Mouse (Mus musculus): Measurements from ENCODE around the gene Olfr878.

Gene Olfr878

DNA sequence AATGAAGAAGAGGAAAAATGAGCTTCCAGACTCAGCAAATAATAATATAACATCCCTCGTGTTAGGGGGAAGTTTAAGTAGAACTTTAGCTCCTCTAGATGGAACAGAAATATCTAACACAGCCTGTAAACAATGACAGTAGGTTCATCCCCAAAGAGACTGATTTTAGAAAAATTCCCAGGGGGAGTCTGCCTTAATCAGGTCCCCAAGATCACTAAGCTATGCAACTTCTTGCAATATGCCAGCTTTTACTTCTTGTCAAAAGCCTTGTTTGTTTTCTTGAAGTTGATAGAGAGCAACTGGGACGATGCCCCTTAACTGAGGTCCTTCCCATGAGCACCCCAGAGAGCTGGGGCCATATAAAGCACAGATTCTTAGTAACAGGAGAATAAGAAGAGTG, at the start of gene Olfr878:
Olfr878 (plus strand) TSS at position 301 of the 400 bp plus-strand sequence.
- no peak for DNase-seq (ENCODE audit: low spot score)

GRCm38 (mm10) chr9:37870246-37870645, 47.4 kb upstream of the Olfr878 start:
- DNase-seq (ENCODE audit: low spot score), result no peak

- DNase-seq (ENCODE audit: low spot score), result no peak
Measured at GRCm38 (mm10) chr9:37871097-37871496, 46.5 kb upstream of the Olfr878 start.

GRCm38 (mm10) chr9:37871536-37871935, 46.1 kb upstream of the Olfr878 start:
- DNase-seq (ENCODE audit: low spot score), result no peak

- DNase-seq (ENCODE audit: low spot score), result no peak
Measured at GRCm38 (mm10) chr9:37890960-37891359, 26.7 kb upstream of the Olfr878 start.

GRCm38 (mm10) chr9:37896661-37897060, 21.0 kb upstream of the Olfr878 start, which contains the start of gene Olfr145:
Olfr145 (plus strand) TSS chr9:37896724.
- peak; percentile 4 for DNase-seq (ENCODE audit: low spot score)

- DNase-seq (ENCODE audit: low spot score), result no peak
Measured at GRCm38 (mm10) chr9:37905555-37905954, 12.1 kb upstream of the Olfr878 start.

GRCm38 (mm10) chr9:37918018-37918417, 378 bp downstream of the Olfr878 start:
- DNase-seq (ENCODE audit: low spot score), result no peak

- no peak for DNase-seq (ENCODE audit: low spot score)
Measured at GRCm38 (mm10) chr9:37924194-37924593, 6.6 kb downstream of the Olfr878 start.

DNA sequence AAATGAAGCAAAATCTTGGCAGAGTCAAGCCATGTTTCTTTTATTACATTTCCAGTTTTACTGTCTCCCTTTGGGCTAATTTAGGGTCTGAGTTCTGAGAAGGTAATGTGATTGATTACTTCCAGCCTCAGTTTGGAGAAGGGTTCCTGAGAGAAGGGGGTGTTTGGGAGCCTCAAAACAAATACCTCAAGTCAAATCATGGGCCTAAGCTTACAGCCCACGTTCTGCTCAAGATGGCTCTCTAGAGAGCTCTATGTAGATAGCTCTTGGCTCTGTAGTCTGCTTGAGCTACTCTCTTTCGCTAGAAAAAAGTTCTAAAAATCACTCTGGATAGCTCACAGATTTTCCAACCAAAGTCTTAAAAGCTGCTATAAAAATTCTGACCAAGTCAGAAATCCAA, 7.8 kb downstream of the Olfr878 start:
- DNase-seq (ENCODE audit: low spot score), result no peak

GRCm38 (mm10) chr9:37926019-37927013, 8.7 kb downstream of the Olfr878 start:
- DNase-seq (ENCODE audit: low spot score), result no peak

DNA sequence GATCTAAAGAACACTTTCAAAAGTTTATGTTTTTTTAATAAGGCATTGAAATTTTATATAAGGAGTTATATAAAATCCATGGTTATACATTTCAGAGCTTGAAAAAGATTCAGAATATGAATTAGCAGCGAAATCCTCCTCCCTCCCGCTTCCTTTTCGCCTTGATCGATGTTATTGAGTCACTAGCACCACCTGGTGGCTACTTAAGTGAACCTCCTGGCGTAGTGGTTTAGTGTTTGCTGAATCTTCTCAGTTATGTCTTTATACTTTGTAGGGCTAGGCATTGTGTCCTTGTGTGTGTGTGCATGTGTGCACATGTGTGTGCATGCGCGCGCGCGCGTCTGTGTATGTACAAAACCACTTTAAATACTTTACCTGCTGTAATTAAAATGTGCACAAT, 14.9 kb downstream of the Olfr878 start:
- DNase-seq (ENCODE audit: low spot score), result peak; percentile 84

DNA sequence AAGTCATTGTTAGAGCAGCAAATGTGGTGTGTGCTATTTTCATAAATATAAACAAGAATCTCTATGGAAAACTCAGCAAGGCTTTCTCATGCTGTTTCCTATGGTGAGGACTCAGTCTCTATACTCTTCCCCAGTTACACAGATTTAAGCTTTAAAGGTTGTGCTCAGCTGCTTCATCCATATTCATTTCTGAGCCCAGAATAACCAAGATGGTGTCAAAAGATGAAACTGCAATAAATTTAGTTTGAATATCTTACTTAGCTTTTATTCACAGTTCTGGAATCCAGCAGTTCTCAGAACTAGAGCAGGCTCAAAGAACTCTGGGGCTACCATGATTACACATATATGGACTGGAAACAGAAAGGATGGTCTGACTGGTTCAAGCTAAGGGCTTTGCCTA, 16.5 kb downstream of the Olfr878 start:
- DNase-seq (ENCODE audit: low spot score), result no peak

GRCm38 (mm10) chr9:37941167-37941566, 23.5 kb downstream of the Olfr878 start:
- no peak for DNase-seq (ENCODE audit: low spot score)

Measured in adipocyte (in vitro differentiated cells).